Mouse (Mus musculus) erythroblast, embryonic 14.5 days (primary cell): ENCODE measurements around the gene Pafah1b1. TPM values are rescaled to one million over a fixed set of nuclear protein-coding genes. Genes with fewer than 3 reads are reported as not detected.
A peak's percentile ranks its signal among the peaks of the same experiment; 100 is the strongest.

Experiments
- H3K27me3 ChIP-seq: 2 replicates; pipeline ENCODE4 v1.6.1; 2012; ENCODE audit warnings: inconsistent platforms; ENCODE audit not compliant: control insufficient read depth
- H3K36me3 ChIP-seq: 2 replicates; pipeline ENCODE4 v1.6.1; 2012; ENCODE audit warnings: mild to moderate bottlenecking, inconsistent platforms; ENCODE audit not compliant: control insufficient read depth
- H3K4me1 ChIP-seq: 2 replicates; pipeline ENCODE4 v1.6.1; 2012; ENCODE audit warnings: inconsistent platforms; ENCODE audit not compliant: control insufficient read depth
- H3K4me3 ChIP-seq: replicated peaks from 2 replicates; pipeline ENCODE3; 2012; ENCODE audit warnings: moderate library complexity, mild to moderate bottlenecking, inconsistent platforms
- H3K9me3 ChIP-seq: 2 replicates; pipeline ENCODE4 v1.6.1; 2012; ENCODE audit warnings: low read length, inconsistent platforms, mixed read lengths; ENCODE audit not compliant: control insufficient read depth
- GATA1 ChIP-seq: IDR thresholded peaks from 2 replicates; pipeline ENCODE4 v1.6.1; 2012; ENCODE audit warnings: low read length, inconsistent platforms, mixed read lengths
- TAL1 ChIP-seq: IDR thresholded peaks from 3 replicates; pipeline ENCODE4 v1.6.1; 2012; ENCODE audit warnings: low read length, inconsistent platforms, mixed read lengths
- polyA plus RNA-seq: library from polyadenylated mRNA; stranded (reverse); fragments of >175 nt; gene quantifications from 2 replicates; pipeline ENCODE4 v1.2.3, GENCODE M21; 2012

Gene Pafah1b1
- polyA plus RNA-seq, 1 experiment: 2.0 TPM

DNA sequence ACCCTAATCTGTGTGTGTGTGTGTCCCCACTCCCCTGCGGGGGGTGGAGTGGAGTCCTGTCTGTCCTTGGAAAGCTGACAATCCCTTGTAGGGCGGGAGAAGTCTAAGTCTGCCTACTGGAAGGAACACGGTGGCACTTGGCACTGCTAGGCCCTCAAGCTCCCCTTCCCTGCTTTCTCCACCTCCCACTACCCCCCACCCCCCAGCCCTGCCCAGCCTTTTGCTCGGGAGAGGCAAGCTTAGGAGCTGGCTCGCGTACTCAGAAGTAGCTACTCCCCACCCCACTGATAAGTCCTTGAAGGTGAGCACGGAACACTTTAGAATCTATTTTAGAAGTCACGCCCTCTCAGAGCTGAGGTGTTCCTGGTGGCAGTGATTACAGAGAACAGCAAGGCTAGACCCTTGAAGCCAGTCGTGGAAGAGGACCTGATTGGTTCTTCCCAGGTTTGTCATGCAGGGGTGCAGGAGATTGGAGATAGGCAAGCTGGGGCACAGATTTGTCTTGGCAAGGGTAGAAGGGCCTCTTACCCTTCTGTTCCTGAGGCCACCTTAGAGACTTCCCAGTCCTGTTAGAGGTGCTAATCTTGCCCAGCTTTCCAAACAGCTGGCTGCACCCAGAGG lies 85.6 kb downstream of the Pafah1b1 start:
- TF ChIP-seq TAL1 (no peak), GATA1 (no peak)
- peaks cover 14% of the 10 kb centered on the region for H3K4me1 ChIP-seq
- H3K36me3 ChIP-seq: peaks cover 41% of the 10 kb centered on the region
- peak overlapping the region; percentile 54 for H3K4me3 ChIP-seq
- peaks cover 14% of the 10 kb centered on the region for H3K9me3 ChIP-seq
- H3K27me3 ChIP-seq: peaks cover 75% of the 10 kb centered on the region

- Histone ChIP-seq H3K4me1 (peaks cover 14% of the 10 kb centered on the region), H3K9me3 (peaks cover 14% of the 10 kb centered on the region), H3K27me3 (peaks cover 73% of the 10 kb centered on the region), H3K36me3 (peaks cover 44% of the 10 kb centered on the region), H3K4me3 (peak overlapping the region; percentile 54)
- TF ChIP-seq GATA1 (no peak), TAL1 (no peak)
Measured at GRCm38 (mm10) chr11:74637971-74638790, 86.3 kb downstream of the Pafah1b1 start.

GRCm38 (mm10) chr11:74637486-74637885 lies 87.0 kb downstream of the Pafah1b1 start:
- H3K36me3 ChIP-seq: peaks cover 49% of the 10 kb centered on the region
- peaks cover 73% of the 10 kb centered on the region for H3K27me3 ChIP-seq
- peak overlapping the region; percentile 54 for H3K4me3 ChIP-seq
- H3K4me1 ChIP-seq: peaks cover 14% of the 10 kb centered on the region
- TF ChIP-seq GATA1: no peak
- no peak for TF ChIP-seq TAL1
- peaks cover 14% of the 10 kb centered on the region for H3K9me3 ChIP-seq

- TF ChIP-seq GATA1 (no peak), TAL1 (no peak)
- Histone ChIP-seq H3K27me3 (peaks cover 48% of the 10 kb centered on the region), H3K4me3 (no peak overlapping the region), H3K36me3 (peaks cover 68% of the 10 kb centered on the region), H3K4me1 (peaks cover 14% of the 10 kb centered on the region), H3K9me3 (peaks cover 14% of the 10 kb centered on the region)
Measured at GRCm38 (mm10) chr11:74634490-74635275, 89.8 kb downstream of the Pafah1b1 start.

DNA sequence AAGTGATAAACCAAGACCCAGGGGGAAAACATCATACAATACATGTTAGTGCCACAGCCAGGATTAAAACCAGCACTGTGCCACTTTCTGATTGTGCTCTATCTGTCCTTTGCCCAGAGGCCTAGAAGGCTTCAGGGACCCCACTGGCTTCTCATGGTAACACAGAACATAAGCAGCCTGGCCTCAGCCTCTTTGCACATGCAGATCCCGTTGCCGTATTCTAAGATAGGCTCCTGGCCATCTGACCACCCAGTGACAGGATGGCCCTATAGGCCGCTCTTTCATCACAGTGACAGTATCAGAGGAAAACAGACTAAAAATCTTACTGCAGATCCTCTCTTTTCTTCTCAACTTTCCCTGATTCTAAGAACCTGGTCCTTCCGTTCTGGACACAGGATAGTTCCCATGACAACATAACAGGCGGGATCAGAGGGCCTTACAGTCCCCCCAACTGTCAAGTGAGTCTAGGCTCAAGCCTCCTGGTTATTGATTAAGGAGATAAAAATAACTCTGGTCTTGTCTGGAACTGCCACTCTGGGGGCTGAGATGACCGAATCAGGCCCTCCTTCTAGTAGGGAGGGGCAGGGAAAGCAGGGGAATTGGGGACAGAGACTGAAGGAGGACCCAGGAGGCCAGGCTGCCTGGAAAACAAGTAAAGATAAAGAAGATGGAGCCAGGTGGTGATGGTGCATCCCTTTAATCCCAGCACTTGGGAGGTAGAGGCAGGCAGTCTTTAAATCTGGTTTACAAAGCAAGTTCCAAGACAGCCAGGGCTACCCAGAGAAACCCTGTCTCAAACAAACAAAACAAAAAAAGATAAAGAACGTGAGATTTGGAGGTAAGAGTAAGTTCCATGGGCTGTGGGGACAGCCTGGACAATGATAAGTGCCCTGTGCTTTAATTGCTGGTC lies 92.3 kb downstream of the Pafah1b1 start:
- no peak for TF ChIP-seq GATA1
- TF ChIP-seq TAL1: no peak

GRCm38 (mm10) chr11:74627481-74627880 lies 97.0 kb downstream of the Pafah1b1 start:
- H3K9me3 ChIP-seq: no peaks in the 10 kb centered on the region
- TF ChIP-seq TAL1 (no peak), GATA1 (no peak)
- peaks cover 3% of the 10 kb centered on the region for H3K27me3 ChIP-seq
- H3K4me3 ChIP-seq: no peak overlapping the region
- H3K4me1 ChIP-seq: peaks cover 33% of the 10 kb centered on the region
- H3K36me3 ChIP-seq: peaks cover 76% of the 10 kb centered on the region

More for the DNA sequence above, 92.3 kb downstream of the Pafah1b1 start:
- Histone ChIP-seq H3K36me3 (peaks cover 68% of the 10 kb centered on the region), H3K4me1 (peaks cover 2% of the 10 kb centered on the region), H3K9me3 (0 out of 2 replicates have a peak, but pooled peaks cover 1% of the 10 kb centered on the region), H3K27me3 (peaks cover 22% of the 10 kb centered on the region), H3K4me3 (no peak overlapping the region)

- no peak for TF ChIP-seq TAL1
- TF ChIP-seq GATA1: no peak
- H3K4me1 ChIP-seq: peaks cover 54% of the 10 kb centered on the region
- peaks cover 65% of the 10 kb centered on the region for H3K36me3 ChIP-seq
- no peaks in the 10 kb centered on the region for H3K9me3 ChIP-seq
- H3K27me3 ChIP-seq: peaks cover 9% of the 10 kb centered on the region
- no peak overlapping the region for H3K4me3 ChIP-seq
Measured at GRCm38 (mm10) chr11:74625333-74625732, 99.1 kb downstream of the Pafah1b1 start.

Other genes with a start within 250 kb of the Pafah1b1 start
- 0.01 and 0.03 TPM in 2 replicates for gene Rap1gap2, start 113.8 kb downstream of the Pafah1b1 start, polyA plus RNA-seq
- gene Ccdc92b, start 105.1 kb downstream of the Pafah1b1 start, polyA plus RNA-seq: 5.0 and 5.6 TPM in 2 replicates
- gene Cluh, start 75.2 kb downstream of the Pafah1b1 start, polyA plus RNA-seq: 0.49 and 0.65 TPM in 2 replicates
- gene Mettl16, start 46.2 kb upstream of the Pafah1b1 start, polyA plus RNA-seq: 0.70 and 1.2 TPM in 2 replicates
- 3.4 and 3.7 TPM in 2 replicates for gene Mnt, start 106.2 kb upstream of the Pafah1b1 start, polyA plus RNA-seq
- 0.17 and 0.18 TPM in 2 replicates for gene Sgsm2, start 172.4 kb upstream of the Pafah1b1 start, polyA plus RNA-seq
- 0.09 and 0.24 TPM in 2 replicates for gene Tsr1, start 173.4 kb upstream of the Pafah1b1 start, polyA plus RNA-seq
- 2.3 and 3.1 TPM in 2 replicates for gene Smg6, start 201.2 kb upstream of the Pafah1b1 start, polyA plus RNA-seq
- 0.08 and 0.14 TPM in 2 replicates for gene Srr, start 201.3 kb upstream of the Pafah1b1 start, polyA plus RNA-seq